ENCODE assay signal across 16 mouse cellular contexts in genomic region chr6:52247766-52248637, GRCm38 (mm10). TPM values are rescaled to one million over a fixed set of nuclear protein-coding genes. Genes with fewer than 3 reads are reported as not detected.
DNase-seq lines count a peak whose midpoint lies in the region; ATAC-seq and TF ChIP-seq lines count a peak whose summit lies in the region.
"Had no signal": no experiment of that assay in that cellular context is flagged by ENCODE, and none has a peak within 500 bp of the region (broad histone marks: within the 10 kb centered on the region; RNA-seq: fewer than 3 reads in every experiment).

No protein-coding gene starts in this region.

- intact Hi-C loops in gastrocnemius, adult 2 months (cut with DNase I) = loop anchor here (5.0 kb wide), 1 partner anchor 1076 kb away; no protein-coding TSS in a partner anchor

- peak overlapping the region; percentile 25; the same call in 1 of the 2 replicates for H3K27ac ChIP-seq in gastrocnemius, adult 2 months
- H3K27ac ChIP-seq in neural tube, embryonic 11.5 days (ENCODE audit: low read depth, low read length) = 0 out of 2 replicates have a peak overlapping the region, but pooled peaks have one; percentile 3
- H3K27ac ChIP-seq in limb, embryonic 13.5 days = peak overlapping the region; percentile 97

- H3K9ac ChIP-seq in neural tube, embryonic 11.5 days (ENCODE audit: low read length) = peak overlapping the region; percentile 36; the same call in 1 of the 2 replicates
- H3K9ac ChIP-seq in limb, embryonic 13.5 days = peak overlapping the region; percentile 100

- no peak for TF ChIP-seq CTCF in gastrocnemius, adult 2 months (IDR thresholded peaks at IDR 0.05)

- under 1% methylated on average over 23 of the region's 23 CpGs for WGBS in neural tube, embryonic 11.5 days
- WGBS in limb, embryonic 13.5 days = 3% methylated on average over 23 of the region's 23 CpGs

- peak overlapping the region; percentile 41 for H3K4me3 ChIP-seq in gastrocnemius, adult 2 months
- peak overlapping the region; percentile 15 for H3K4me3 ChIP-seq in neural tube, embryonic 11.5 days (ENCODE audit: low read depth, low read length)
- H3K4me3 ChIP-seq in limb, embryonic 13.5 days = peak overlapping the region; percentile 95

- no peak for ATAC-seq in neural tube, embryonic 11.5 days (ENCODE audit: insufficient read depth, low FRiP score, low TSS enrichment)
- ATAC-seq in limb, embryonic 13.5 days (ENCODE audit: low FRiP score, low read depth) = no peak

- H3K36me3 ChIP-seq in neural tube, embryonic 11.5 days (ENCODE audit: control insufficient read depth, insufficient read depth, low read length) = no peaks in the 10 kb centered on the region
- H3K36me3 ChIP-seq in limb, embryonic 13.5 days = peaks cover 16% of the 10 kb centered on the region; the same call in 1 of the 2 replicates

- peaks cover 97% of the 10 kb centered on the region for H3K27me3 ChIP-seq in neural tube, embryonic 11.5 days (ENCODE audit: control insufficient read depth, insufficient read depth, low read length)
- peaks cover 13% of the 10 kb centered on the region for H3K27me3 ChIP-seq in limb, embryonic 13.5 days

- peak overlapping the region; percentile 26 for H3K4me2 ChIP-seq in neural tube, embryonic 11.5 days (ENCODE audit: low read depth)
- H3K4me2 ChIP-seq in limb, embryonic 13.5 days (replicated peaks) = peak overlapping the region; percentile 75

- H3K9me3 ChIP-seq in neural tube, embryonic 11.5 days (ENCODE audit: control insufficient read depth, low read length) = no peaks in the 10 kb centered on the region
- no peaks in the 10 kb centered on the region for H3K9me3 ChIP-seq in limb, embryonic 13.5 days

- DNase-seq in gastrocnemius, adult 2 months = no peak
- no peak for DNase-seq in gastrocnemius, postnatal 10 days
- DNase-seq in neural tube, embryonic 11.5 days (ENCODE audit: low spot score) = peak; percentile 35
- no peak for DNase-seq in neural tube, embryonic 10.5 days (ENCODE audit: extremely low spot score, low spot score)
- DNase-seq in urinary bladder, postnatal 25 days (ENCODE audit: low spot score) = peak; percentile 3
- no peak for DNase-seq in layer of hippocampus, adult 11-12 months (ENCODE audit: low spot score)
- no peak for DNase-seq in right cerebral cortex, postnatal 10 days (ENCODE audit: low spot score in 2 of 2)
- DNase-seq: liver; lung, postnatal 14 days; right cerebral cortex, adult 18-20 months had no signal

- H3K4me1 ChIP-seq in neural tube, embryonic 11.5 days (ENCODE audit: control insufficient read depth, insufficient read depth, low read length) = 0 out of 2 replicates have a peak, but pooled peaks cover 4% of the 10 kb centered on the region
- H3K4me1 ChIP-seq in limb, embryonic 13.5 days = peaks cover 47% of the 10 kb centered on the region

RNA-seq across cellular contexts. Expression of gene Hoxa11, which starts 2.4 kb away (rescaled TPM):
- 1 to 10 TPM; 1.0 to 4.3 TPM for total RNA-seq in gastrocnemius, adult 2 months (2021)
- total RNA-seq in gastrocnemius, postnatal 10 days (2021) = 1 to 10 TPM; 4.4 to 5.6 TPM
- polyA plus RNA-seq in neural tube, embryonic 11.5 days (2014; fragmentation: Nextera tagmentation; extraction: Ambion mirVana) = 6.0 and 6.7 TPM in 2 replicates
- 44.5 and 55.0 TPM in 2 replicates for polyA plus RNA-seq in limb, embryonic 13.5 days (2015; fragmentation: Nextera tagmentation; extraction: Ambion mirVana)
- total RNA-seq: common myeloid progenitor, adult 5-6 weeks; layer of hippocampus, adult 18-20 months; MEL; monocyte, adult 5-6 weeks had no signal
- polyA plus RNA-seq: heart, embryonic 16.5 days had no signal

RNA-seq across cellular contexts. Expression of gene Hoxa10, which starts 7.3 kb away (rescaled TPM):
- total RNA-seq in gastrocnemius, adult 2 months (2021) = 10 to 100 TPM; 17.4 to 17.7 TPM
- 10 to 100 TPM; 30.2 to 30.8 TPM for total RNA-seq in gastrocnemius, postnatal 10 days (2021)
- 70.6 and 72.8 TPM in 2 replicates for polyA plus RNA-seq in neural tube, embryonic 11.5 days (2014; fragmentation: Nextera tagmentation; extraction: Ambion mirVana)
- polyA plus RNA-seq in limb, embryonic 13.5 days (2015; fragmentation: Nextera tagmentation; extraction: Ambion mirVana) = 191 and 207 TPM in 2 replicates
- total RNA-seq: layer of hippocampus, adult 18-20 months; MEL; monocyte, adult 5-6 weeks had no signal
- polyA plus RNA-seq: heart, embryonic 16.5 days had no signal

RNA-seq across cellular contexts. Expression of gene Hoxa13, which starts 12.7 kb away (rescaled TPM):
- total RNA-seq in gastrocnemius, adult 2 months (2021) = 1 to 10 TPM; 1.5 to 3.8 TPM
- 1 to 10 TPM; 1.3 to 1.6 TPM for total RNA-seq in gastrocnemius, postnatal 10 days (2021)
- 0.11 and 0.26 TPM in 2 replicates for polyA plus RNA-seq in neural tube, embryonic 11.5 days (2014; fragmentation: Nextera tagmentation; extraction: Ambion mirVana)
- polyA plus RNA-seq in limb, embryonic 13.5 days (2015; fragmentation: Nextera tagmentation; extraction: Ambion mirVana) = 24.5 and 27.7 TPM in 2 replicates
- total RNA-seq: common myeloid progenitor, adult 5-6 weeks; layer of hippocampus, adult 18-20 months; MEL; monocyte, adult 5-6 weeks had no signal
- polyA plus RNA-seq: heart, embryonic 16.5 days had no signal

RNA-seq across cellular contexts. Expression of gene Hoxa9, which starts 17.1 kb away (rescaled TPM):
- 1 to 10 TPM; 7.5 to 8.8 TPM for total RNA-seq in gastrocnemius, adult 2 months (2021)
- total RNA-seq in gastrocnemius, postnatal 10 days (2021) = 10 to 100 TPM in 1 of 2 experiments, 1 to 10 TPM in 1; 7.8 to 11.2 TPM
- polyA plus RNA-seq in neural tube, embryonic 11.5 days (2014; fragmentation: Nextera tagmentation; extraction: Ambion mirVana) = 98.8 and 105 TPM in 2 replicates
- 58.3 and 63.5 TPM in 2 replicates for polyA plus RNA-seq in limb, embryonic 13.5 days (2015; fragmentation: Nextera tagmentation; extraction: Ambion mirVana)
- total RNA-seq: layer of hippocampus, adult 18-20 months; MEL; monocyte, adult 5-6 weeks had no signal

RNA-seq across cellular contexts. Expression of gene Hoxa7, which starts 26.3 kb away (rescaled TPM):
- 1 to 10 TPM; 4.7 to 5.0 TPM for total RNA-seq in gastrocnemius, adult 2 months (2021)
- 1 to 10 TPM; 9.4 to 9.7 TPM for total RNA-seq in gastrocnemius, postnatal 10 days (2021)
- polyA plus RNA-seq in neural tube, embryonic 11.5 days (2014; fragmentation: Nextera tagmentation; extraction: Ambion mirVana) = 61.2 and 71.3 TPM in 2 replicates
- 11.8 and 13.1 TPM in 2 replicates for polyA plus RNA-seq in limb, embryonic 13.5 days (2015; fragmentation: Nextera tagmentation; extraction: Ambion mirVana)
- total RNA-seq: MEL; monocyte, adult 5-6 weeks had no signal

Comparison
In these comparisons a context has a peak if more than half of its experiments do, and no peak if none do; other contexts are left out.
1. DNase-seq: peak in neural tube, embryonic 11.5 days (single experiment) and urinary bladder, postnatal 25 days (single experiment); none in gastrocnemius, adult 2 months (single experiment), gastrocnemius, postnatal 10 days (single experiment), neural tube, embryonic 10.5 days (single experiment), layer of hippocampus, adult 11-12 months (single experiment) and right cerebral cortex, postnatal 10 days (0 of 2).
2. H3K27ac ChIP-seq: peak in every context shown above with its lines; median percentile 97 in limb, embryonic 13.5 days; 25 in gastrocnemius, adult 2 months; 3 in neural tube, embryonic 11.5 days.
3. H3K4me3 ChIP-seq: peak in every context shown above with its lines; median percentile 95 in limb, embryonic 13.5 days; 41 in gastrocnemius, adult 2 months; 15 in neural tube, embryonic 11.5 days.